Mouse (Mus musculus): ENCODE results near the gene Cirbp. TPM values are rescaled to one million over a fixed set of nuclear protein-coding genes. Genes with fewer than 3 reads are reported as not detected.
A peak's percentile ranks its signal among the peaks of the same experiment; 100 is the strongest.

The Cirbp gene
- polyA plus RNA-seq, 1 experiment from 2014 or later, result 274 TPM

DNA sequence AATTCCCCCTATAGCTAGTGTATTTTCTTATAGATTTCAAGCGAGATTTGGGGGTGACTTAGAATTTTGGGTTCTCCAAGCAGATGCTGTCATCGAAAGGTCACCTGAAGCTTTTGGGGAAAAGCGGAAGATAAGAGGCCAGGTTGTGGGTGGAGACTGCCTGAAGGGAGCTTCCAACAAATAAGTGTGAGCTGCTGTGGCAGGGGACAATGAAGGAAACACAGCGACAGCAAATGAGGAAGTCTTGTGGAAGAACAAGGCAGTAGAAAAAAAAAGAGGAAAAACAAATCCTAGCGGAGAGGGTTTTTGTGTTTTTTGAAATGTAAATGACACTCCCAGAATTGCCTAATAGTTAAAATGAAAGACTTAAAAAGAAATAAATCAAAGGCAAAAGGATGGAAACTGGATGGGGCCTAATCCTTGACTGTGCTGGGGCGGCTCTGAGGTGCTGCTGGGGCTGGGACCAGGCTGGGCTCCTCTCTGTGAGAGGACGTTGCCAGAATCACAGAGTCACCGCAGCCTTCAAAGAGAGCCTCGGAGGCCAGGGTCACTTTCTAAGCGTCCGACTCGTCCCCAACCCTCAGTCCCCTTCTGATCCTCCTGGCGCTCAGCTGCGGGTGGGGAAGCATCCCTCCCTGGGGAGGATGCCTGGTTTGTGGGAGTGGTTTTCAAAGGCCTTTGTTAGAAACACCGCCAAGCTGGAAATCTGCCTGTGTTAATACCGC lies 49.4 kb downstream of the Cirbp start:
- no peak for ATAC-seq
- Histone ChIP-seq H3K9ac (peak overlapping the region; percentile 52), H3K9me3 (replicated peaks) (no peaks in the 10 kb centered on the region), H3K4me1 (peaks cover 16% of the 10 kb centered on the region), H3K36me3 (ENCODE audit: poor library complexity, severe bottlenecking) (no peaks in the 10 kb centered on the region), H3K27me3 (no peaks in the 10 kb centered on the region), H3K27ac (peak overlapping the region; percentile 8), H3K4me3 (no peak overlapping the region), H3K4me2 (peak overlapping the region; percentile 24; the same call in 1 of the 2 replicates)
- 10% methylated on average over 16 of the region's 16 CpGs for WGBS

- no peak overlapping the region for H3K9ac ChIP-seq
- 35% methylated on average over 5 of the region's 9 CpGs for WGBS
- no peak overlapping the region; the same call in 1 of the 2 replicates for H3K27ac ChIP-seq
- H3K4me1 ChIP-seq, result peaks cover 11% of the 10 kb centered on the region
- no peak overlapping the region for H3K4me3 ChIP-seq
- H3K9me3 ChIP-seq (replicated peaks), result no peaks in the 10 kb centered on the region
- ATAC-seq, result no peak
- H3K27me3 ChIP-seq, result no peaks in the 10 kb centered on the region
- no peak overlapping the region for H3K4me2 ChIP-seq
- no peaks in the 10 kb centered on the region for H3K36me3 ChIP-seq (ENCODE audit: poor library complexity, severe bottlenecking)
Observed at GRCm38 (mm10) chr10:80220676-80221075, 54.9 kb downstream of the Cirbp start.

Other genes with a start within 250 kb of the Cirbp start
- gene Kiss1r, start 249.0 kb upstream of the Cirbp start, polyA plus RNA-seq (2015; fragmentation: Nextera tagmentation; extraction: Ambion mirVana), result 1.0 and 1.3 TPM in 2 replicates
- gene R3hdm4, start 244.8 kb upstream of the Cirbp start, polyA plus RNA-seq (2015; fragmentation: Nextera tagmentation; extraction: Ambion mirVana), result 200 and 217 TPM in 2 replicates
- gene Arid3a, start 238.9 kb upstream of the Cirbp start, polyA plus RNA-seq (2015; fragmentation: Nextera tagmentation; extraction: Ambion mirVana), result 2.5 and 3.6 TPM in 2 replicates
- 80.2 and 94.8 TPM in 2 replicates for gene Wdr18, start 205.8 kb upstream of the Cirbp start, polyA plus RNA-seq (2015; fragmentation: Nextera tagmentation; extraction: Ambion mirVana)
- gene Grin3b, start 195.3 kb upstream of the Cirbp start, polyA plus RNA-seq (2015; fragmentation: Nextera tagmentation; extraction: Ambion mirVana), result 0.38 and 0.57 TPM in 2 replicates
- 11.2 and 12.0 TPM in 2 replicates for gene Tmem259, start 181.7 kb upstream of the Cirbp start, polyA plus RNA-seq (2015; fragmentation: Nextera tagmentation; extraction: Ambion mirVana)
- gene Cnn2, start 177.4 kb upstream of the Cirbp start, polyA plus RNA-seq (2015; fragmentation: Nextera tagmentation; extraction: Ambion mirVana), result 30.0 and 32.2 TPM in 2 replicates
- 3.1 and 3.9 TPM in 2 replicates for gene Abca7, start 169.5 kb upstream of the Cirbp start, polyA plus RNA-seq (2015; fragmentation: Nextera tagmentation; extraction: Ambion mirVana)
- gene Arhgap45, start 149.3 kb upstream of the Cirbp start, polyA plus RNA-seq (2015; fragmentation: Nextera tagmentation; extraction: Ambion mirVana), result 1.2 and 1.3 TPM in 2 replicates
- 193 and 199 TPM in 2 replicates for gene Polr2e, start 126.2 kb upstream of the Cirbp start, polyA plus RNA-seq (2015; fragmentation: Nextera tagmentation; extraction: Ambion mirVana)
- 487 and 489 TPM in 2 replicates for gene Gpx4, start 118.8 kb upstream of the Cirbp start, polyA plus RNA-seq (2015; fragmentation: Nextera tagmentation; extraction: Ambion mirVana)
- gene Sbno2, start 60.4 kb upstream of the Cirbp start, polyA plus RNA-seq (2015; fragmentation: Nextera tagmentation; extraction: Ambion mirVana), result 11.6 and 13.6 TPM in 2 replicates
- 20.7 and 21.6 TPM in 2 replicates for gene Stk11, start 50.2 kb upstream of the Cirbp start, polyA plus RNA-seq (2015; fragmentation: Nextera tagmentation; extraction: Ambion mirVana)
- gene Atp5d, start 27.4 kb upstream of the Cirbp start, polyA plus RNA-seq (2015; fragmentation: Nextera tagmentation; extraction: Ambion mirVana), result 454 and 459 TPM in 2 replicates
- gene Cbarp, start 25.1 kb upstream of the Cirbp start, polyA plus RNA-seq (2015; fragmentation: Nextera tagmentation; extraction: Ambion mirVana), result 21.2 and 26.8 TPM in 2 replicates
- 35.1 and 37.9 TPM in 2 replicates for gene Midn, start 17.7 kb upstream of the Cirbp start, polyA plus RNA-seq (2015; fragmentation: Nextera tagmentation; extraction: Ambion mirVana)
- gene 1600002K03Rik, start 7.0 kb downstream of the Cirbp start, polyA plus RNA-seq (2015; fragmentation: Nextera tagmentation; extraction: Ambion mirVana), result 12.2 and 12.6 TPM in 2 replicates
- gene Efna2, start 13.5 kb downstream of the Cirbp start, polyA plus RNA-seq (2015; fragmentation: Nextera tagmentation; extraction: Ambion mirVana), result 17.7 and 19.5 TPM in 2 replicates
- 62.1 and 64.7 TPM in 2 replicates for gene Mum1, start 60.4 kb downstream of the Cirbp start, polyA plus RNA-seq (2015; fragmentation: Nextera tagmentation; extraction: Ambion mirVana)
- gene Ndufs7, start 83.1 kb downstream of the Cirbp start, polyA plus RNA-seq (2015; fragmentation: Nextera tagmentation; extraction: Ambion mirVana), result 267 and 274 TPM in 2 replicates
- gene Gamt, start 95.0 kb downstream of the Cirbp start, polyA plus RNA-seq (2015; fragmentation: Nextera tagmentation; extraction: Ambion mirVana), result 18.2 and 18.3 TPM in 2 replicates
- gene Dazap1, start 95.5 kb downstream of the Cirbp start, polyA plus RNA-seq (2015; fragmentation: Nextera tagmentation; extraction: Ambion mirVana), result 61.7 and 64.9 TPM in 2 replicates
- gene Rps15, start 126.5 kb downstream of the Cirbp start, polyA plus RNA-seq (2015; fragmentation: Nextera tagmentation; extraction: Ambion mirVana), result 805 and 828 TPM in 2 replicates
- 129 and 140 TPM in 2 replicates for gene Apc2, start 130.0 kb downstream of the Cirbp start, polyA plus RNA-seq (2015; fragmentation: Nextera tagmentation; extraction: Ambion mirVana)
- 42.7 and 43.3 TPM in 2 replicates for gene 2310011J03Rik, start 154.6 kb downstream of the Cirbp start, polyA plus RNA-seq (2015; fragmentation: Nextera tagmentation; extraction: Ambion mirVana)
- gene Pcsk4, start 163.5 kb downstream of the Cirbp start, polyA plus RNA-seq (2015; fragmentation: Nextera tagmentation; extraction: Ambion mirVana), result 2.9 and 3.0 TPM in 2 replicates
- 2.0 and 3.0 TPM in 2 replicates for gene Reep6, start 164.0 kb downstream of the Cirbp start, polyA plus RNA-seq (2015; fragmentation: Nextera tagmentation; extraction: Ambion mirVana)
- 0.18 and 0.21 TPM in 2 replicates for gene Adamtsl5, start 182.4 kb downstream of the Cirbp start, polyA plus RNA-seq (2015; fragmentation: Nextera tagmentation; extraction: Ambion mirVana)
- 0.40 and 0.64 TPM in 2 replicates for gene Plk5, start 190.5 kb downstream of the Cirbp start, polyA plus RNA-seq (2015; fragmentation: Nextera tagmentation; extraction: Ambion mirVana)
- 15.5 and 16.6 TPM in 2 replicates for gene Mex3d, start 221.7 kb downstream of the Cirbp start, polyA plus RNA-seq (2015; fragmentation: Nextera tagmentation; extraction: Ambion mirVana)
- gene Mbd3, start 233.6 kb downstream of the Cirbp start, polyA plus RNA-seq (2015; fragmentation: Nextera tagmentation; extraction: Ambion mirVana), result 304 and 319 TPM in 2 replicates
- gene Uqcr11, start 240.8 kb downstream of the Cirbp start, polyA plus RNA-seq (2015; fragmentation: Nextera tagmentation; extraction: Ambion mirVana), result 593 and 623 TPM in 2 replicates

Data from forebrain, embryonic 13.5 days (tissue).